Mouse (Mus musculus) liver, embryonic 13.5 days (tissue): ENCODE measurements around the gene Gcfc2. TPM values are rescaled to one million over a fixed set of nuclear protein-coding genes. Genes with fewer than 3 reads are reported as not detected.

Experiments used
- ATAC-seq: fragments of 200-750 bp; cut with Nextera tagmentation; 2 replicates; pipeline ENCODE4 v1.8.0; 2017; ENCODE audit warnings: low read depth, mild to moderate bottlenecking, moderate number of reproducible peaks, moderate library complexity
- DNase-seq: peaks from one replicate; pipeline ENCODE4 v3.0.0; 2022
- H3K27ac ChIP-seq: fragments of 300-500 bp; sonication (generic); 2 replicates; pipeline ENCODE4 v1.5.1; 2015; ENCODE audit warnings: moderate library complexity, mild to moderate bottlenecking, inconsistent platforms
- H3K27me3 ChIP-seq: fragments of 300-500 bp; sonication (generic); 2 replicates; pipeline ENCODE4 v1.6.1; 2015; ENCODE audit warnings: mild to moderate bottlenecking, inconsistent platforms
- H3K36me3 ChIP-seq: fragments of 300-500 bp; sonication (generic); 2 replicates; pipeline ENCODE4 v1.6.1; 2015; ENCODE audit warnings: mild to moderate bottlenecking, inconsistent platforms
- H3K4me1 ChIP-seq: fragments of 300-500 bp; sonication (generic); replicated peaks from 2 replicates; pipeline ENCODE4 v1.6.1; 2015; ENCODE audit warnings: inconsistent platforms
- H3K4me2 ChIP-seq: fragments of 300-500 bp; sonication (generic); 2 replicates; pipeline ENCODE4 v1.6.1; 2015; ENCODE audit warnings: inconsistent platforms, mild to moderate bottlenecking, moderate library complexity
- H3K4me3 ChIP-seq: fragments of 300-500 bp; sonication (generic); replicated peaks from 2 replicates; pipeline ENCODE4 v1.5.1; 2015; ENCODE audit warnings: mild to moderate bottlenecking, inconsistent platforms
- H3K9ac ChIP-seq: fragments of 300-500 bp; sonication (generic); 2 replicates; pipeline ENCODE4 v1.6.1; 2015; ENCODE audit warnings: mild to moderate bottlenecking, inconsistent platforms
- H3K9me3 ChIP-seq: fragments of 300-500 bp; sonication (generic); replicated peaks from 2 replicates; pipeline ENCODE4 v1.6.1; 2016; ENCODE audit warnings: inconsistent platforms
- WGBS: fragments of 180-500 bp; shearing (Covaris S2); methylation state at CpG from one replicate; pipeline ENCODE4 v1.1.7; 2015; ENCODE audit not compliant: insufficient replicate concordance; 5-methylcytosine and 5-hydroxymethylcytosine counted together
- polyA plus RNA-seq: library from polyadenylated mRNA; unstranded; fragments of >200 nt; fragmentation: Nextera tagmentation; extraction: Ambion mirVana; gene quantifications from 2 replicates; pipeline ENCODE4 v1.2.1, GENCODE M21; 2015

Gcfc2 gene
- 4.5 and 4.6 TPM in 2 replicates for polyA plus RNA-seq

DNA sequence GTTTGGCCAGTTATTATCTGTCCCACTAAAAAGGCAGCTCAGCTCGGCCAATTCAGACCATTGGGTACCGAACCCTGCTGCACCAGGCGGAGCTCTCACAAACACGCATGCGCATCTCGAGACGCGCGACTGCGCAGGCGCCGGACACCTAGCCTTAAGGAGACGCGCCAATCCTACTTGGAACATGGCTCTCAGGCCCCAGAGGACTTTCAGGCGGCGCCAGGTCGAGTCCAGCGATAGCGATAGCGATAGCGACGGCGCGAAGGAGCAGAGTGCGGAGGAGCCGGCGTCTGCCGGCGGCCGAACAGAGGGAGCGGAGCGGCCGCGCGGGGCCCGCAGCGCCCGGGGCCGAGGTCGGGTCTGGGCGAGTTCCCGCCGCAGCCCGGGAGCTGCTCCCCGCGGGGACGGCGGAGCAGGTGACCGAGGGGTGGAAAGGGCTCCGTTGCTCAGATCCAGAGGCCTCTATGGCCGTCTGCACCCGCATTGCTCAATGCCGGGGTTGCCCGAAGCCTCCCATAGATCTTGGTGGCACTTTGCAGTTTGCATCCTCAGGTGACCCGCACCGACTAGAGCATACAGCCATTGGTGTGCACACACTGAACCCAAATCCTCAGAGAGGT, at the start of gene Gcfc2:
Gene Gcfc2 (plus strand): TSS at position 147 of the 620 bp plus-strand sequence.
- peaks cover 30% of the 10 kb centered on the region for H3K36me3 ChIP-seq
- under 1% methylated on average over 56 of the region's 56 CpGs for WGBS
- H3K4me2 ChIP-seq = peak within 1 kb of the TSS; percentile 77
- peaks cover 17% of the 10 kb centered on the region for H3K4me1 ChIP-seq
- DNase-seq = peak; percentile 89
- H3K27ac ChIP-seq = peak within 1 kb of the TSS; percentile 75
- peak; percentile 92 for ATAC-seq
- no peaks in the 10 kb centered on the region for H3K9me3 ChIP-seq
- H3K27me3 ChIP-seq = no peaks in the 10 kb centered on the region
- peak within 1 kb of the TSS; percentile 86 for H3K4me3 ChIP-seq
- peak within 1 kb of the TSS; percentile 89 for H3K9ac ChIP-seq

DNA sequence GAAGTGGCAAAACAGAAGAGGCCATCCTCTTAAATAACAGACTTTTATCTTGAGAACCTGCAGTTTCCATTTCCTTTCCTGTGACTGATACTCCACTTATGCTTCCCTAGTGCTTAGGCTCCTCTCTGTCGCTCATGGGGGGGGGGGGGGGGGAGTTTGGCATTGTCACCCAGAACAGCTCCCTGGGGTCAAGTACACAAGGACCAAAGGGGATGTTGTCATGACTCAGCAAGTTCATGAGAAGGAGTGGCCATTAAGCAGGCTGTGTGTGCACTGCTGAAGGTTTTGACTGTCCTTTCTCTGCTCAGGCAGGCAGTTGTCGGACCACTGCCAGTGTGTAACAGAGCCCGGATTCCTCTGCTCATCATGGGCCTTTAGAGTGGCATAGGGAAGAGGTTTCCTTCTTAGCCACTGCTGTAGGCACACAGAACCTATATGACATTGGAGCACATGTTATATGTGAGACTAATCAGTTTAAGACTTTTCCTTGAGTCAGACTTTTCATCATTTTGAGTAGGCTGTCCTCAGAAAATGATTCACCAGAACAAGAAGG, 27.7 kb upstream of the Gcfc2 start:
- 35% methylated on average over 3 of the region's 3 CpGs for WGBS
- no peaks in the 10 kb centered on the region for H3K4me1 ChIP-seq
- H3K27ac ChIP-seq = no peak overlapping the region
- DNase-seq (no peak), ATAC-seq (no peak)
- no peaks in the 10 kb centered on the region for H3K36me3 ChIP-seq
- no peaks in the 10 kb centered on the region for H3K9me3 ChIP-seq
- H3K4me3 ChIP-seq = no peak overlapping the region
- H3K4me2 ChIP-seq = no peak overlapping the region
- H3K27me3 ChIP-seq = no peaks in the 10 kb centered on the region
- no peak overlapping the region for H3K9ac ChIP-seq

DNA sequence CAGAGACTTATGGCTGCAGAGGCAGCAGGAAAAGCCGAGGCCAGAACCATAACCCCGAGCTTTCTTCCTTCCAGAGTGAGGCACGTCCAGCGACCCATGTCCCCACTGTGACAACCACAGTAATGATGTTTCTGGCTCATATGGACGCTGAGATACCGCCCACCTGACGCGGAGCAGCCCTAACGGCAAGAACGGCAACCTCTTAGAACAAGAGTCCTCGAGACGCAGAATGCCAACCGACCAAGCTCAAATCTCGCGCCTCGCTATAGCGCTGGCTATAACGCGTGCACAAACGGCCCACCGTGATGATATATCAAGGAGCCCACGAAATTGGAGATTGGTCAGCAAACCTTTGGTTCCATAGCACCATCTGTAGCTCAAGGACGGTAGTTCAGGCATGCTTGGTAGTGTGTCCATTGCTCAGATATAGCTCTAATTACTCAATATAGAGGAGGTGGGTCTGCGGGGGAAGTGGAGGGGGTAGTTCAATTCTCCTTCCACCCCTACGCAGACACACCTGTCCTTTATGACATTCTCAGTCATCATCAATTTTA, 13.1 kb upstream of the Gcfc2 start:
- 73% methylated on average over 25 of the region's 25 CpGs for WGBS
- DNase-seq (no peak), ATAC-seq (no peak)
- H3K9me3 ChIP-seq = no peaks in the 10 kb centered on the region
- H3K36me3 ChIP-seq = no peaks in the 10 kb centered on the region
- H3K4me3 ChIP-seq = no peak overlapping the region
- H3K27me3 ChIP-seq = no peaks in the 10 kb centered on the region
- no peak overlapping the region for H3K4me2 ChIP-seq
- no peak overlapping the region for H3K9ac ChIP-seq
- no peak overlapping the region for H3K27ac ChIP-seq
- H3K4me1 ChIP-seq = no peaks in the 10 kb centered on the region

DNA sequence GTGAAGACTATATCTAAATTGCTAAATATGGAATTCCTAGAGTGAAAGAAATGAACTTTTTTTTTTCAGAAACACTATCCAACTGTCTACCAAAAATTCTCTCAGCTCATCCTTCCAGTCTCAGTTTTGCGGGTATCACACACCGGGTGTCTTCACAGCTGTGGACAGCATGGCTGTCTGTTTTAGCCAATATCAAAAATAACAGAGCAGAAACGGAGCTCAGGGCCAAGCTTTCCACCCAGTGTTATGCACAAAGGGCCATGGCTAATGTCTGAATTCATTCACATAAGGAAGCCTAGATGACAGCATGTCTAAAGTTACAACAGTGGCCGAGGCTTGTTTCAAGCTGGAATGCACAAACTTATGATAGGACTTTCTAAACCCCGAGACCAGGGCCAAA, 12.2 kb upstream of the Gcfc2 start:
- 67% methylated on average over 5 of the region's 5 CpGs for WGBS
- H3K4me3 ChIP-seq = no peak overlapping the region
- no peak overlapping the region for H3K27ac ChIP-seq
- H3K4me2 ChIP-seq = no peak overlapping the region
- ATAC-seq = no peak
- H3K9ac ChIP-seq = no peak overlapping the region
- no peaks in the 10 kb centered on the region for H3K9me3 ChIP-seq
- H3K4me1 ChIP-seq = no peaks in the 10 kb centered on the region
- H3K36me3 ChIP-seq = no peaks in the 10 kb centered on the region
- H3K27me3 ChIP-seq = no peaks in the 10 kb centered on the region
- no peak for DNase-seq

DNA sequence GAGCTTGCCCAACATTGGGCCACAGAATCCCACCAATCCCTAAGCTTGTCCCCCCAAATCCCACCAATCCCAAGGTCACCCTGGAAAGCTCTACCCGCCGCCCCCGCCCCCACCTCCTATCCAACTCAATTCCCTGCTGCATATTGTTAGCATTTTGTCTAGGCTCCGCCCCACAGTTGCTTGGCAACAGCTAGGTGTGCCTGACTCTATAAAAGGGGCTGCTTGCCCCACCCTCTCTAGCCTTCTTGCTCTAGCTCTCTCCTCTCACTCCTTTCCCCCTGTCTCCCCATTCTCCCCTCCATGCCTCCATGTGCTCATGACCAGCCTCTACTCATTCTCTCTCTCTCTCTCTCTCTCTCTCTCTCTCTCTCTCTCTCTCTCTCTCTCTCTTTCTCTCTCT, 11.8 kb upstream of the Gcfc2 start:
- Histone ChIP-seq H3K9ac (no peak overlapping the region), H3K4me2 (no peak overlapping the region), H3K9me3 (no peaks in the 10 kb centered on the region), H3K36me3 (no peaks in the 10 kb centered on the region), H3K27me3 (no peaks in the 10 kb centered on the region), H3K27ac (no peak overlapping the region), H3K4me3 (no peak overlapping the region), H3K4me1 (no peaks in the 10 kb centered on the region)
- DNase-seq (no peak), ATAC-seq (no peak)
- 68% methylated on average over 4 of the region's 4 CpGs for WGBS

DNA sequence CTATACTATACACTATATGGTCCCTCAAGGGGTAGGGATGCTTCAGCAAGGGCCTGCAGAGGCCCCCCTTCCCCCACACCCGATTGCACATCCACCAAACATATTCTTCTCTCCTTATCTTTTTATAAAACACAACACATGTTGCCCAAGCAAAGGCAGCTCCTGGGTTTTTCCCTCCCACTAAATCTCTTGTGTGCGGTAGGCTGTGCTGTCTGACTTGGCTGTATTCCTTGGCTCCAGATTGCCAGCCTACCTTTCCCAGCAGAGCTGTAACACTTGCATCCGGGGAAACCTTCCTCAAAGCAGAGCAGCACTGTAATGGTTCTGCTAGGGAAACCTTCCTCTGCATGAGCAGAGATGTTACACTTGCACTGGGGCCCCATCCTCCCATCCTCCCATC, 11.3 kb upstream of the Gcfc2 start:
- no peak for DNase-seq
- 46% methylated on average over 3 of the region's 3 CpGs for WGBS

DNA sequence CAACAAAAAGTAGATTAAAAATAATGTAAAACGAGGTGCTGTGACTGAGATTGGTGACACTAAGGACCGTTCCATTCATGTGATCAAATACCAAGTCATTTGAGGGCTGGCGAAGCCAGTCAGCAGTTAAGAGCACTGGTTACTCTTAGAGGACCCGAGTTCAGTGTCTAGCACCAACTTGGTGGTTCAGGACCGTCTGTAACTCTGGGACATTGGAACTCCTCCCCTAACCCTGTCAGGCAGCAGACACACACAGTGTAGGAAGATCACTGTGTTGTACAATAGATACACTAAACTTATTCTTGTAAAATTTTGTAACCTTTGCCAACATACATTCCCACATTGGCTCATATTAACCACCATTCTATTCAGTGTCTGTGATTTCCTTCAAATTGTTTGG, 835 bp downstream of the Gcfc2 start:
- DNase-seq (peak; percentile 9), ATAC-seq (peak; percentile 60)
- peak overlapping the region; percentile 89 for H3K9ac ChIP-seq
- peaks cover 33% of the 10 kb centered on the region for H3K36me3 ChIP-seq
- peak overlapping the region; percentile 86 for H3K4me3 ChIP-seq
- peaks cover 17% of the 10 kb centered on the region for H3K4me1 ChIP-seq
- peak overlapping the region; percentile 77 for H3K4me2 ChIP-seq
- 13% methylated on average over 5 of the region's 5 CpGs for WGBS
- no peaks in the 10 kb centered on the region for H3K9me3 ChIP-seq
- H3K27me3 ChIP-seq = no peaks in the 10 kb centered on the region
- no peak overlapping the region for H3K27ac ChIP-seq

More for the DNA sequence above, 11.3 kb upstream of the Gcfc2 start:
- H3K36me3 ChIP-seq = no peaks in the 10 kb centered on the region
- no peaks in the 10 kb centered on the region for H3K9me3 ChIP-seq
- no peak overlapping the region for H3K4me2 ChIP-seq
- no peak overlapping the region for H3K9ac ChIP-seq
- no peaks in the 10 kb centered on the region for H3K27me3 ChIP-seq
- no peak for ATAC-seq
- H3K27ac ChIP-seq = no peak overlapping the region
- H3K4me3 ChIP-seq = no peak overlapping the region
- H3K4me1 ChIP-seq = no peaks in the 10 kb centered on the region

DNA sequence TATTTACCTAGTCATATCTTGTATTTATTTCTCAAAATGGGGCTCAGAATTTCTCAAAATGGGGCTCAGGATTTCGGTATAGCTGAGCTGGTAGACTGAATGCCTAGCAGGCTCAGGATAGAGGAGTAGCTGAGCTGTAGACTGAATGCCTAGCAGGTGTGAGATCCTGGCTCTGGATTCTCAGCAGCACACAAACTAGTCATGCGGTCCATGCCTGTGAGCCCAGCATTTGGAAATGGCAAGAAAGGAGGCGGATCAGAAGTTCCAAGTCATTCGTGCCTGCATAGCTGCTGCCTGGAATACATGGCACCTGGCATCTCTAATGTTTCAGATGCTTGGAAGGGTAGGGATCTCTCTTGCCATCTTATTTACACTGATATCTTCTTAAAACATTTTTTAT, 5.9 kb downstream of the Gcfc2 start:
- no peak overlapping the region for H3K27ac ChIP-seq
- WGBS = 75% methylated on average over 4 of the region's 4 CpGs
- no peak overlapping the region for H3K4me2 ChIP-seq
- H3K4me3 ChIP-seq = no peak overlapping the region
- DNase-seq (no peak), ATAC-seq (no peak)
- no peaks in the 10 kb centered on the region for H3K9me3 ChIP-seq
- H3K4me1 ChIP-seq = peaks cover 10% of the 10 kb centered on the region
- H3K36me3 ChIP-seq = peaks cover 76% of the 10 kb centered on the region
- H3K27me3 ChIP-seq = no peaks in the 10 kb centered on the region
- no peak overlapping the region for H3K9ac ChIP-seq

DNA sequence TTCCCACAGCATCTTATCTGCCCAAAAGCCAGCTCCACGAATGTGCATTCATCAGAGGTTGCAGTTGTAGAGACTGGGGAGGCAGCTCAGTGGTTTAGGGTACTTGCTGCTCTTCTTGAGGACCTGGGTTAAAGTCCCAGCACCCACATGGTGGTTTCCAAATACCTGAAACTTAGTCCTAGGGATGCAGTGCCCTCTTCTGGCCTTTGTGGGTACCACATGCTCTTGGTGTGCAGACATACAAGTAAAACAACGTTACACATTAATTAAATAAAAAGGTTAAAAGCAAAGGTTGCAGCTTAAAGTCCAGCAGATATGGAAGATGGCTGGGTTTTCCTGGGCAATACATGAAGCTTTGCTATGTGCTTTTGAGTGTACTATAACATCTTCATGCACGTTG, 9.8 kb downstream of the Gcfc2 start:
- no peak overlapping the region for H3K27ac ChIP-seq

DNA sequence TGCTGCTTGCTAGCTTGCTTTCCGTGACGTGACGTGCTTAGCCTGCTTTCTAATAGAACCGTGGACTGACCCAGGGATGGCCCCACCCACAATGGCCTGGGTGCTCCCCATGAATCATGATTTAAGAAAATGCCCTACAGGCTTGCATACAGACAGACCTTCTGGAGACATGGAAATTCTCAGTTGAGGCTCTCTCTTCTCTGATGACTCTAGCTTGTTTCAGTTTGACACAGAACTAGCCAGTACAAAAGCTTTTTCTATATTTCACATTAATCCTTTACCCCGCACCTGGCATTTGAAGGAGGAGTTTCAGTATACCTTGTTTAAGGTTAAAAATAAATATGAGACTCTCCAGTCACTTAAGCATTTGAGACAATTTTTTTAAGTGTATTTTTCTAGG, 18.2 kb downstream of the Gcfc2 start:
- Histone ChIP-seq H3K27me3 (no peaks in the 10 kb centered on the region), H3K9ac (no peak overlapping the region), H3K36me3 (peaks cover 79% of the 10 kb centered on the region), H3K27ac (no peak overlapping the region), H3K9me3 (no peaks in the 10 kb centered on the region), H3K4me1 (no peaks in the 10 kb centered on the region), H3K4me2 (no peak overlapping the region), H3K4me3 (no peak overlapping the region)
- 90% methylated on average over 5 of the region's 5 CpGs for WGBS
- ATAC-seq = no peak
- DNase-seq = no peak

More for the DNA sequence above, 9.8 kb downstream of the Gcfc2 start:
- no peak overlapping the region for H3K4me3 ChIP-seq
- DNase-seq (no peak), ATAC-seq (no peak)
- no peaks in the 10 kb centered on the region for H3K9me3 ChIP-seq
- H3K4me1 ChIP-seq = no peaks in the 10 kb centered on the region
- WGBS = 90% methylated on average over 3 of the region's 3 CpGs
- H3K9ac ChIP-seq = no peak overlapping the region
- peaks cover 76% of the 10 kb centered on the region for H3K36me3 ChIP-seq
- H3K27me3 ChIP-seq = no peaks in the 10 kb centered on the region
- H3K4me2 ChIP-seq = no peak overlapping the region

DNA sequence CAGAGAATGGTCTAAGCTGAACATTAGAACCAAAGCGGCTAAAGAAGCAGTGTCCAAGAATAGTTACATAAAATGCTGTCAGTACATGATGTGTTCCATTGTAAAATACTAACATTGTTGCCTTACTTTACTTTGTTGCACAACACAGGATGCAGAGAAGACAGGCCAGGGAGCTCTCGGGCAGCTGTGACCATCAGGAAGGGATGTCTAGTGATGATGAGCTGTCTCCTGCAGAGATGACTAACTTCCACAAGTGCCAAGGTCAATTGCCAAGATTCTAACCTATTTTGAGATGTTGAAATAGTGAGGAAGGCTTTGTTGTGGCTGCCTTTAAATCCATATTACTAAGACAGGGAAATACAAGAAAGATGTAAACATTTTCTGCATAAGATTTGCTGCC, 19.8 kb downstream of the Gcfc2 start:
- no peak overlapping the region for H3K9ac ChIP-seq
- no peak overlapping the region for H3K4me2 ChIP-seq
- 82% methylated on average over 2 of the region's 2 CpGs for WGBS
- H3K36me3 ChIP-seq = peaks cover 85% of the 10 kb centered on the region
- H3K4me3 ChIP-seq = no peak overlapping the region
- no peaks in the 10 kb centered on the region for H3K9me3 ChIP-seq
- no peak for DNase-seq
- no peaks in the 10 kb centered on the region for H3K4me1 ChIP-seq
- no peak for ATAC-seq
- no peak overlapping the region for H3K27ac ChIP-seq
- H3K27me3 ChIP-seq = no peaks in the 10 kb centered on the region

DNA sequence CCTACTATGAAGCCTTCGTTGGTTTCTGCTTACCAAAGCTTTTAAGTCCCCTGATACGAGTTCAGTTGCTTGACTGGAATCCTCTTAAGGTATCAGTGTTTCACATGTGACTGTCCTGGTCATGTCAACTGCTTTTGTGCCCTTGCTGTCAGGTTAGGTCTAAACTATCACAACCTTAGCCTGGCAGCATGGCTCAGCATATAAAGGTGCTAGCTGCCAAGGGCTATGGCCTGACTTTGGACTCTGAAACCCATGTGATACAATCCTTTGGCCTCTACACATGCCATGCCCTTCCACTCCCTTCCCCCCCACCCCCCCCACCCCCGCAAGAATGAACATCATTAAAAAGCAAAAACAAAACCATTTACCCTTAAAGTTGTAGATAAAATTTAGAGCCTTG, 21.0 kb downstream of the Gcfc2 start:
- H3K36me3 ChIP-seq = peaks cover 89% of the 10 kb centered on the region

More for the DNA sequence above, 21.0 kb downstream of the Gcfc2 start:
- Histone ChIP-seq H3K4me3 (no peak overlapping the region), H3K9ac (no peak overlapping the region), H3K4me1 (no peaks in the 10 kb centered on the region), H3K4me2 (no peak overlapping the region), H3K9me3 (no peaks in the 10 kb centered on the region), H3K27me3 (no peaks in the 10 kb centered on the region), H3K27ac (no peak overlapping the region)
- ATAC-seq = no peak
- WGBS = 76% methylated on average over 3 of the region's 3 CpGs
- DNase-seq = no peak
